Mouse (Mus musculus): ENCODE data around the gene Gm44503.

- TF ChIP-seq CTCF (IDR thresholded peaks at IDR 0.05; ENCODE audit: extremely low read depth, insufficient read depth, insufficient read length, insufficient replicate concordance) (no peak), POLR2A (IDR thresholded peaks at IDR 0.05; ENCODE audit: low read depth, low read length) (no peak)
These were observed 33.9 kb downstream of the Gm44503 start for GRCm38 (mm10) chr9:72992576-72992975.

Data from spleen, adult 2 months (tissue).